Mouse (Mus musculus) CH12F3 (cell line): Measurements from ENCODE around the gene Zfp644.

Experiments used
- in situ Hi-C: fragments of 300-500 bp; cut with MboI; formaldehyde crosslinking; loops from 2 replicates; pipeline ENCODE4 v1.14.3; 2020; ENCODE audit warnings: low sequenced_read_pairs

Gene Zfp644

GRCm38 (mm10) chr5:106671893-106672292 lies 25.2 kb downstream of the Zfp644 start:
- in situ Hi-C loops, result no loop called here

- in situ Hi-C loops, result no loop called here
Measured at GRCm38 (mm10) chr5:106664910-106665309, 32.2 kb downstream of the Zfp644 start.

- in situ Hi-C loops, result no loop called here
Measured at GRCm38 (mm10) chr5:106660867-106661266, 36.2 kb downstream of the Zfp644 start.

GRCm38 (mm10) chr5:106652790-106653328 lies 44.2 kb downstream of the Zfp644 start:
- in situ Hi-C loops, result no loop called here

GRCm38 (mm10) chr5:106652220-106652753 lies 44.8 kb downstream of the Zfp644 start:
- in situ Hi-C loops, result no loop called here

GRCm38 (mm10) chr5:106649995-106650394 lies 47.1 kb downstream of the Zfp644 start:
- in situ Hi-C loops, result no loop called here

- in situ Hi-C loops, result no loop called here
Measured at GRCm38 (mm10) chr5:106649441-106649840, 47.6 kb downstream of the Zfp644 start.

- in situ Hi-C loops, result no loop called here
Measured at GRCm38 (mm10) chr5:106643434-106643833, 53.7 kb downstream of the Zfp644 start.

- in situ Hi-C loops, result no loop called here
Measured at GRCm38 (mm10) chr5:106641876-106642275, 55.2 kb downstream of the Zfp644 start.

GRCm38 (mm10) chr5:106640235-106640809 lies 56.8 kb downstream of the Zfp644 start:
- in situ Hi-C loops, result no loop called here

- in situ Hi-C loops, result no loop called here
Measured at GRCm38 (mm10) chr5:106639627-106640026, 57.5 kb downstream of the Zfp644 start.

- in situ Hi-C loops, result no loop called here
Measured at GRCm38 (mm10) chr5:106636423-106636946, 60.6 kb downstream of the Zfp644 start.

GRCm38 (mm10) chr5:106628369-106629149 lies 68.5 kb downstream of the Zfp644 start:
- in situ Hi-C loops, result no loop called here

- in situ Hi-C loops, result no loop called here
Measured at GRCm38 (mm10) chr5:106623337-106623736, 73.8 kb downstream of the Zfp644 start.

- in situ Hi-C loops, result no loop called here
Measured at GRCm38 (mm10) chr5:106622193-106622592, 74.9 kb downstream of the Zfp644 start.

- in situ Hi-C loops, result no loop called here
Measured at GRCm38 (mm10) chr5:106620446-106620845, 76.6 kb downstream of the Zfp644 start.

GRCm38 (mm10) chr5:106615006-106615405 lies 82.1 kb downstream of the Zfp644 start:
- in situ Hi-C loops, result no loop called here

GRCm38 (mm10) chr5:106614570-106614969 lies 82.5 kb downstream of the Zfp644 start:
- in situ Hi-C loops, result no loop called here

- in situ Hi-C loops, result no loop called here
Measured at GRCm38 (mm10) chr5:106612151-106612550, 84.9 kb downstream of the Zfp644 start.

GRCm38 (mm10) chr5:106608798-106609197 lies 88.3 kb downstream of the Zfp644 start, which contains the start of gene Gm17304:
Gm17304 (plus strand) TSS chr5:106609098.
- in situ Hi-C loops, result no loop called here

- in situ Hi-C loops, result no loop called here
Measured at GRCm38 (mm10) chr5:106607081-106607480, 90.0 kb downstream of the Zfp644 start.

GRCm38 (mm10) chr5:106605096-106605495 lies 92.0 kb downstream of the Zfp644 start:
- in situ Hi-C loops, result no loop called here
